Mouse (Mus musculus) bone marrow, adult 2 months (tissue): ENCODE measurements at regions not wholly inside any gene's neighbourhood (a gene's known extent, or its start where the extent isn't known, plus 50 kb on each side); places are given as distances from the start of the nearest gene placed in this dataset.

ENCODE experiments used
- CTCF ChIP-seq: fragments of 200-500 bp; IDR thresholded peaks from 2 replicates; pipeline ENCODE4 v1.5.1; 2011; ENCODE audit warnings: low read length, control low read depth; ENCODE audit not compliant: control insufficient read depth, insufficient read depth
- POLR2A ChIP-seq: fragments of 200-500 bp; IDR thresholded peaks from 2 replicates; pipeline ENCODE4 v1.6.1; 2011; ENCODE audit warnings: low read depth, mild to moderate bottlenecking, control low read depth, low read length, borderline replicate concordance; ENCODE audit not compliant: control insufficient read depth

GRCm38 (mm10) chr4:89403151-89403550 is 92.3 kb upstream of the Cdkn2b start:
- TF ChIP-seq POLR2A (no peak), CTCF (no peak)
